Mouse (Mus musculus) left cerebral cortex, adult 18-20 months (tissue): ENCODE data around the gene Rab11a. TPM values are rescaled to one million over a fixed set of nuclear protein-coding genes. Genes with fewer than 3 reads are reported as not detected.
"Not testable (repeated sequence)": the region's sequence is repeated elsewhere in the genome, so short reads cannot be mapped to it uniquely, and the experiment has no call there.

Experiments used
- DNase-seq, 2 experiments: peaks; one replicate each; pipeline ENCODE4 v3.0.0; 2021 to 2022; ENCODE audit warnings: low spot score in 2 of 2, mixed read lengths in 1 of 2
- total RNA-seq, 2 experiments: library from RNA; stranded (reverse); gene quantifications; 2 replicates each; pipeline ENCODE4 v1.2.3; 2021

Rab11a gene
- total RNA-seq, 2 experiments from 2014 or later: 229 to 237 TPM

DNA sequence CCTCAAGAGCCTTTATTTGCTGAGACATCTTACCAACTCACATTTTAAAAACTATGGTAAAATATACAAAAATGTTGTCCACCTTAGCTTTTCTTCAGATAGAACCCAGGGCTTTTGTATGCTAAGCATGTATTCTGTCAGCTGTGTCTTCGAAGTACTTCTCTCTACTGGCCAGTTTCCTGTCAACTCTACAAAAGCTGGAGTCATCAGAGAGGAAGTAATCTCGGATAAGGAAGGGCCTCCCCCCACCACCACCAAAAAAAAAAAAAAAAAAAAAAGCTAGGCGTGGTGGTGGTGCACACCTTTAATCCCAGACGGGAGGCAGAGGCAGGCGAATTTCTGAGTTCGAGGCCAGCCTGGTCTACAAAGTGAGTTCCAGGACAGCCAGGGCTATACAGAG is 11.8 kb upstream of the Rab11a start:
- DNase-seq: no peak

- DNase-seq: no peak
Observed at GRCm38 (mm10) chr9:64747735-64748134, 10.2 kb upstream of the Rab11a start.

DNA sequence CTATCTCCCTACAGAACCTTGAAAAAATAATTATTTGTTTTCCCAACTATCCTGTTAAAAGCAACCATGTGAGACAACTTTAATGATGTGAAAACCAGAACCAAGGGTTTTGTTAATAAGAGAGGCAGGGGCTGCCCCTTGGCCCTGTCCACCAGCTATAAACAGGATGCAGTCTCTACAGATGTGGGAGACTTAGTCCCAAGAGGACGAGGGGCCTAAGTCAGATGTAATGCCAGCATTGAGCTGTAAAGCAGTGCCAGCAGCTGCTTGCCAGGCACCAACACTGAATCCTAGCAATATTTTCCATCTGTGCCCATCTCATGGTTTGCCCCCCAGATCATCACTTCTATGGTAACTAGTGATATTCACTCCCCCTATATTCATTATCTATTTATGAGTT is 4.9 kb upstream of the Rab11a start:
- no peak for DNase-seq

DNA sequence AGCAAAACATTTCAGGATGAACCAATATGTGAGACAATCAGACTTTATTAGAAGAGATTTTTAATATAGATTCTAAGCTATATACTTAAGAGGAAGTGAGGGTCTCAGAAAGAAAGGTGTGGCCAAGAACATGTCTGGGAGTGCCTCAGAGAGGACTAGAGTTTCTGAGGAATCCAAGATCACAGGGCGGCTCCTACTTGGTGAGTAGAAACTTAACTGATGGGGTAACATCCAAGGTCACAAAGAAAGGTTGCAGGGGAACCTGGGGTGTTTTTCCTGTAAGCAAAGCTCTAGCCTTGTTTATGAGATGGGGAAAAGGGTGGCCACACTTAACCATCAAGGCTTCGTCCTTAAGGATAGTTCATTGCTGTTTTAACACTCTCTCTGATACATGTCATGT is 1.4 kb upstream of the Rab11a start:
- no peak for DNase-seq

- DNase-seq: peak; percentile 37 to 42
Observed at GRCm38 (mm10) chr9:64736639-64737405, 736 bp downstream of the Rab11a start.

DNA sequence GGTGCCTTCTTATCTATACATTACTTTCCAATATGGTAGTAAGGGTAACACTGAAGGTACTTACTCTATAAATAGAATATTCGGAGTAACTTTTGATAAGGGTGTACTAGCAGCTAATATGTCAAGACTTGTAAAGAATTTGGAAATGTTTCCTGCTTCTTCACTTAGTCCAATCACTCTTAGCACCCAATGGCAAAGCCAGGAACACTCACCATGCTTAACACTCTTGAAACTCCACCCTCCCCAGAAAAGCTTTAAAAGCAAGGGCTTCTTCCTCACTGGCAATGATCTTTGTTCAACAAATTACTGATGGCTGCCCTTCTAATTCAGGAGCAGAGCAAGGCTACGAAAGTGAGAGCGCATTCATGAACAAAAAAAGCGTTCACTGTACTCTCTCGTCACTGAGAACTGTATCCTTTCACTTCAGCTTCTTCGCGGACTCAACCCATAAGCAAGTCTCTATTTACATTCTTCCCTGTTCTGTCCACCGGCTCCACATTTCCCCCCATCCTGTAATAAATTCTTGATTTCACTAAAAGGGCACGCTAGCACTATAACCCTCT is 1.4 kb downstream of the Rab11a start:
- no peak for DNase-seq

- DNase-seq: not testable (repeated sequence)
Observed at GRCm38 (mm10) chr9:64734992-64735391, 2.6 kb downstream of the Rab11a start.

- DNase-seq: no peak
Observed at GRCm38 (mm10) chr9:64734166-64734565, 3.4 kb downstream of the Rab11a start.

DNA sequence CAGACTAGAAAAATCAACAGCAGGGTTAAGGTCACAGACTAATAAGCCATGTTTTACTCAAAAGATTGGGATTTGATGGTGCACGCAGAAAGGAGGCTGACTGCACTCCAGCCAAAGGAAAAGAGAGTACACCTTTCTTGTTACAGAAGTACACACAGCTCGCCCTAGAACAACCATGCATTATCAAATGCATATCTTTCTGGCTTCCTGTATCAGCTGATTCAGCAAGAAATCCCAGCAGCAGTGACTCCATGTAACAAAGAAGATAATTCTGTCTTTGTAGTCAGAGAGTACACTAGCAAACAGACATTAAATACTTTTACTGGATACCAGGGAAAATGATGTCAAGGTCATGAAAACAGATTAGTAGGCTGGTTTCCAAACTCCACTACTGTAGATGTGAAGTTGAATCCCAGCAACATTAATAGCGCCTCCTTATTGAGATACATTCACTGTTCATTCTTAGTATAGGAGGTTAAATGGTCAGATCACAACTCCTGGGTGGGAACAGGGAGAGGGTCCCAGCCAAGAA is 6.5 kb downstream of the Rab11a start:
- DNase-seq: no peak

GRCm38 (mm10) chr9:64726454-64726853 is 11.1 kb downstream of the Rab11a start:
- DNase-seq: no peak

GRCm38 (mm10) chr9:64719526-64720163 is 17.9 kb downstream of the Rab11a start:
- no peak for DNase-seq

DNA sequence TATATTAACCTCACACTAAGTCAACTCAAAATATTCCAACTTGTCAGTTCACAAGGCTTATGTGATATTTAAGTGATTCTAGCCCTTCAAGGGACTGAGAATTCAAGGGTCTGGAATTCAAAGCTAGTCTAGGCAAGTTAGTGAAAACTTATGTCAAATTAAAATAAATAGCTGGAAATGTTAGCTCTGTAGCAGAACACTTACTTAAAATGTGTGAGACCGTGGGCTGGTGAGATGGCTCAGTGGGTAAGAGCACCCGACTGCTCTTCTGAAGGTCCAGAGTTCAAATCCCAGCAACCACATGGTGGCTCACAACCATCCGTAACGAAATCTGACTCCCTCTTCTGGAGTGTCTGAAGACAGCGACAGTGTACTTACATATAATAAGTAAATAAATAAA is 27.3 kb downstream of the Rab11a start:
- not testable (repeated sequence) for DNase-seq

DNA sequence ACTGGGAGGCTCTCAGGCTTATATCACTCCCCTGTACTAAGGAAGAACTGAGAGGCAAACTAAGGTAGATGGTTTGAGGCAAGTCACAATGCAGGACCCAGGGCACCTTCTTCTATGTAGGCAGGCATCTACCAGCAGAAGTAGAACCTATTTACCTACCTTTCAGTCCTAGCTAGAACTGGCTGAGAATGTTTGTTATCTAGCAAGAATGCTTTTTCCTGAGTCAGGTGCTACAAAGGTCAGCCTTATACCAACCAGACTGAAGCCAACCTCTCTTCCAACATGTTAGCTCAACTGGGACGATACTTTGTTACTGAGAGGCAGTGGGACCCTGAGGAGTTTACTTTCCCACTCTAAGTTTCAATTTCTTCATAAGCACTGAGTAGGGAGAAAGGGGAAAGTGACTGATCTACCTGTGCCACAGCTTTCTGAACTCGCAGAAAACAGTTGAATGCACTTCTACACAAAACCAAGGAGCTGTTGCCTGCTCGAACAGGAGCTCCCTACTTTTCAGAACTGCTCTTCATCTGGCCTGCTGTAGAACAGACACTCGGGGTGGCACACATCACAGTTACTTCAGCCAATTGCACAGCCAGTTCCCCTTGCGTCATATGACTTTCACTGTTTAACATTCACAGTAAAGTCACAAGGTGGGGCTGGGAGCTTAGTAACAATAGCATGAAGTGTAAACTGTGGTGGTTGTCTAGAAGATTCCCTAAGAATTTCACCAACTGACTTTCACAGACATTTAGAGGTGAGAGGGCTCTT is 33.3 kb downstream of the Rab11a start:
- no peak for DNase-seq

GRCm38 (mm10) chr9:64703420-64703965 is 34.1 kb downstream of the Rab11a start:
- DNase-seq: no peak

DNA sequence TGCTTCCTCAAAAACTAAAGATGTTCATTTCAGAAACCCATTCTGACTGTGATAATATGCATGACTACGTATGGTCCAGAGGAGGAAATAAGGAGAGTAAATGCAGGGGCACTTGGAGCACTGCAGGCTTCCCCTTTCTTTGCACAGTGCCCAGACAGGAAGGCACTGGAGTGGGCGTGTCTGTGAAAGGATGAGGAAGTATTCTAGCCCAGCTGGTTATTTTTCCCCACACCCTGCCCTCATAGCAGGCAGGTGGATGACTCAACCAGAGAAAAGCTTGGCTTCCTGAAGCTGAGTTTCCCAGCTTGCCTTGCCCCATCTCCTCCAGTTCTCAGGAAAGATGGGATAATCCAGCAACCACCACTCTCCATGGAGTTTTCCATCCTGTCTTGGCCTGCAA is 34.6 kb downstream of the Rab11a start:
- peak; percentile 20 to 24 for DNase-seq

- DNase-seq: no peak
Observed at GRCm38 (mm10) chr9:64702391-64702790, 35.2 kb downstream of the Rab11a start.

GRCm38 (mm10) chr9:64701651-64702050 is 35.9 kb downstream of the Rab11a start:
- DNase-seq: peak in 1 of 2 experiments; percentile 31

- no peak for DNase-seq
Observed at GRCm38 (mm10) chr9:64700451-64701311, 36.9 kb downstream of the Rab11a start.

DNA sequence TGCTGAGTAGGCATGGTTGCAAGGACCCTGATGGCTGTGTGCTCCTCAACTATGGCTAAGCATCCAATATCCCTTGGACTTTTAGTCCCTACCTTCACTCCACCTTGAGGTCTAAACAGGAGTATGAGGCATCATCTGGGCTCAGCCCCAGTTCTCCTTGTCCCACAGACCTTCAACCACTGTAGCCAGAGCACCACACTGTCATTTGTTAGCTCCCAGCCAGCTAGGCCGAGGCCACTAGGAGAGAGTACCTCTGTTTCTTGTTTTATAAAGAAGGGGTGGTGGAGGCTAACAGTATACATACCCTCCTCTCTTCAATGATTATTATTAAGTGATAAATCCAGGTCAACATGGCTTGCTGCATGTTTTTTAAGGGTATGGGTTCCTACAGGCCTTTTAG is 39.0 kb downstream of the Rab11a start:
- DNase-seq: no peak

GRCm38 (mm10) chr9:64697677-64698076 is 39.9 kb downstream of the Rab11a start:
- DNase-seq: no peak
